Mouse (Mus musculus): ENCODE results near the gene Gmip. TPM values are rescaled to one million over a fixed set of nuclear protein-coding genes. Genes with fewer than 3 reads are reported as not detected.

The Gmip gene
- total RNA-seq, 1 experiment from 2014 or later, result 18.2 TPM

GRCm38 (mm10) chr8:69863387-69864020 is 55.0 kb downstream of the Gmip start:
- DNase-seq, result no peak

- DNase-seq, result no peak
Observed at GRCm38 (mm10) chr8:69864180-69864579, 55.7 kb downstream of the Gmip start.

DNA sequence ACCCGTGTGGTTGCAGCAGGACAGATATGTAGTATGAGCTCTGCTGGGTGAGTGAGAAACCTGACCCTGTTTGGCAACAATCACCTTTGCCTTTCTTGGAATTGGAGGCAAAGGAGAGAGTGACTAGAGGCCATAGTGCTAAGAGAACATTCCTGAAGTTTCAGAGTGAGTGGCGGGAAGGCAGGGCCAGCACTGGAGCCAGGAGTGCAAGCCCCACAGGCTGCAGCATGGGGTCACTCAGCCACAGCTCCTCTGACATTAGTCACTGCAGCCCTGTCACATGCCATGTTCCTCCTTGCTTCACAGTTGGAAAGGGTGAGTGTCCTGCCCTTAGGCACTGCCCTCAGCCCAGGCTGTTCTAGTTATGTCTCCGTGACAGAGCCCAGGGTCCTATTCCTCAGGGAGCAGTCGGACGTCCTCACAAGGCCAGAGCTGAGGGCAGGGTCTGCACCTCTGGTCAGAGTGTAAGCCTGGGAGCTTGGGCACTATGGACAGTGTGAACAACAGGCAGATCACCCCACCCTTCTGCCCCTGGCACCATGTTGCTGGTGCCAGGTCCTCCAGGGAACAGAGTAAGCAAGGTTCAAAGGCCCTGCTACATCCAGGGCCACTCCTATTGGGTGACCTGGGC is 59.3 kb downstream of the Gmip start:
- DNase-seq, result no peak

- no peak for DNase-seq
Observed at GRCm38 (mm10) chr8:69870003-69870765, 61.7 kb downstream of the Gmip start.

DNA sequence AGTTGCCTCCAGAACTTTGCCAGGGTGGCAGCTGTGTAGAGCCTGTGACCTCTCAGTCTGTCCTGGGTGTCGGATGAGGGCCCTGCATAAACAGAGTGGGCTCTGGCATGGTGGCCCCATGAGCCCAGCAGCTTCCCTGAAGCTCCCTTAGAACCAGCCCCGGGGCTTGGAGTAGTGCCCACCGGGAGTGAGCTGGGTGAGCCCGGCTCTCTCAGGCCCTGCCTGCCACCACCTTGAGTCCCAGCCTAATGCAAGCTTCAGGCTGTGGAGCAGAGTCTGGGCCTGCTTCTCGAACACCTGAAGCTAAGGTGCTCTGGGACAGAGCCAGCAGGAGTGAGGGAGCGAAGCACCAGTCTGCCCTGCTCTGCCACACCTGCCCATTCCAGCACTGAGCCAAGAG is 62.4 kb downstream of the Gmip start:
- DNase-seq, result no peak

Other genes with a start within 250 kb of the Gmip start
- gene Zfp868, start 183.1 kb upstream of the Gmip start, total RNA-seq (2021), result 13.8 and 15.0 TPM in 2 replicates
- gene Zfp964, start 154.2 kb upstream of the Gmip start, total RNA-seq (2021), result 2.2 and 2.9 TPM in 2 replicates
- 21.9 and 24.9 TPM in 2 replicates for gene Zfp869, start 98.0 kb upstream of the Gmip start, total RNA-seq (2021)
- gene Zfp963, start 58.7 kb upstream of the Gmip start, total RNA-seq (2021), result 3.4 and 4.9 TPM in 2 replicates
- 3.3 TPM in 1 of 2 replicates, not detected in the other for gene Gm20422, start 33.8 kb upstream of the Gmip start, total RNA-seq (2021)
- 45.4 and 47.7 TPM in 2 replicates for gene Atp13a1, start 17.5 kb upstream of the Gmip start, total RNA-seq (2021)
- gene Zfp866, start 17.5 kb upstream of the Gmip start, total RNA-seq (2021), result 27.3 and 29.0 TPM in 2 replicates
- gene Lpar2, start 13.8 kb downstream of the Gmip start, total RNA-seq (2021), result 1.7 and 2.1 TPM in 2 replicates
- gene Pbx4, start 23.8 kb downstream of the Gmip start, total RNA-seq (2021), result 1.7 and 2.5 TPM in 2 replicates
- gene Cilp2, start 79.0 kb downstream of the Gmip start, total RNA-seq (2021), result not detected in 2 replicates
- 0.24 TPM in 1 of 2 replicates, not detected in the other for gene Tssk6, start 93.5 kb downstream of the Gmip start, total RNA-seq (2021)
- gene Ndufa13, start 93.9 kb downstream of the Gmip start, total RNA-seq (2021), result 158 TPM in 2 replicates
- 1.7 and 4.5 TPM in 2 replicates for gene Yjefn3, start 94.0 kb downstream of the Gmip start, total RNA-seq (2021)
- 95.6 and 104 TPM in 2 replicates for gene Gatad2a, start 187.7 kb downstream of the Gmip start, total RNA-seq (2021)
- 66.7 and 73.9 TPM in 2 replicates for gene Mau2, start 234.1 kb downstream of the Gmip start, total RNA-seq (2021)
- 30.8 and 37.0 TPM in 2 replicates for gene Sugp1, start 234.1 kb downstream of the Gmip start, total RNA-seq (2021)

All from adrenal gland, postnatal 25 days (tissue).